Mouse (Mus musculus) neural tube, embryonic 10.5 days (tissue): ENCODE measurements around the gene Gjd3.

Source experiments
- DNase-seq: peaks from one replicate; pipeline ENCODE4 v3.0.0-alpha.2; 2017; ENCODE audit warnings: low spot score; ENCODE audit errors: extremely low spot score

The Gjd3 gene

GRCm38 (mm10) chr11:98963191-98964021 is 19.4 kb downstream of the Gjd3 start:
- peak; percentile 71 for DNase-seq

GRCm38 (mm10) chr11:98962421-98963095 is 20.3 kb downstream of the Gjd3 start:
- peak; percentile 44 for DNase-seq

GRCm38 (mm10) chr11:98961766-98962165 is 21.1 kb downstream of the Gjd3 start:
- no peak for DNase-seq

GRCm38 (mm10) chr11:98961051-98961592 is 21.7 kb downstream of the Gjd3 start:
- peak; percentile 49 for DNase-seq

- no peak for DNase-seq
Measured at GRCm38 (mm10) chr11:98960313-98960906, 22.4 kb downstream of the Gjd3 start.

GRCm38 (mm10) chr11:98959437-98960312 is 23.1 kb downstream of the Gjd3 start:
- peak; percentile 92 for DNase-seq

- DNase-seq, result no peak
Measured at GRCm38 (mm10) chr11:98956340-98956739, 26.5 kb downstream of the Gjd3 start.

GRCm38 (mm10) chr11:98955707-98956235 is 27.0 kb downstream of the Gjd3 start:
- DNase-seq, result no peak

GRCm38 (mm10) chr11:98954801-98955706 is 27.8 kb downstream of the Gjd3 start:
- peak; percentile 37 for DNase-seq

- DNase-seq, result peak; percentile 84
Measured at GRCm38 (mm10) chr11:98954373-98954772, 28.4 kb downstream of the Gjd3 start.

GRCm38 (mm10) chr11:98953835-98954320 is 28.9 kb downstream of the Gjd3 start:
- no peak for DNase-seq

GRCm38 (mm10) chr11:98953361-98953760 is 29.5 kb downstream of the Gjd3 start:
- peak; percentile 16 for DNase-seq

GRCm38 (mm10) chr11:98952736-98953135 is 30.1 kb downstream of the Gjd3 start:
- no peak for DNase-seq

- no peak for DNase-seq
Measured at GRCm38 (mm10) chr11:98952111-98952510, 30.7 kb downstream of the Gjd3 start.

- no peak for DNase-seq
Measured at GRCm38 (mm10) chr11:98951026-98951906, 31.6 kb downstream of the Gjd3 start.

GRCm38 (mm10) chr11:98950484-98950883 is 32.3 kb downstream of the Gjd3 start:
- DNase-seq, result no peak

- DNase-seq, result no peak
Measured at GRCm38 (mm10) chr11:98949958-98950460, 32.8 kb downstream of the Gjd3 start.

GRCm38 (mm10) chr11:98949242-98949957 is 33.4 kb downstream of the Gjd3 start:
- no peak for DNase-seq
